Mouse (Mus musculus) c-Kit-positive CD71-positive TER-119-negative erythroid progenitor cells, embryonic 14.5 days (primary cell): ENCODE measurements at regions not wholly inside any gene's neighbourhood (a gene's known extent, or its start where the extent isn't known, plus 50 kb on each side); places are given as distances from the start of the nearest gene placed in this dataset.

Experiments
- DNase-seq: peaks from one replicate; pipeline ENCODE4 v3.0.0-alpha.2; 2013; ENCODE audit warnings: low read depth

DNA sequence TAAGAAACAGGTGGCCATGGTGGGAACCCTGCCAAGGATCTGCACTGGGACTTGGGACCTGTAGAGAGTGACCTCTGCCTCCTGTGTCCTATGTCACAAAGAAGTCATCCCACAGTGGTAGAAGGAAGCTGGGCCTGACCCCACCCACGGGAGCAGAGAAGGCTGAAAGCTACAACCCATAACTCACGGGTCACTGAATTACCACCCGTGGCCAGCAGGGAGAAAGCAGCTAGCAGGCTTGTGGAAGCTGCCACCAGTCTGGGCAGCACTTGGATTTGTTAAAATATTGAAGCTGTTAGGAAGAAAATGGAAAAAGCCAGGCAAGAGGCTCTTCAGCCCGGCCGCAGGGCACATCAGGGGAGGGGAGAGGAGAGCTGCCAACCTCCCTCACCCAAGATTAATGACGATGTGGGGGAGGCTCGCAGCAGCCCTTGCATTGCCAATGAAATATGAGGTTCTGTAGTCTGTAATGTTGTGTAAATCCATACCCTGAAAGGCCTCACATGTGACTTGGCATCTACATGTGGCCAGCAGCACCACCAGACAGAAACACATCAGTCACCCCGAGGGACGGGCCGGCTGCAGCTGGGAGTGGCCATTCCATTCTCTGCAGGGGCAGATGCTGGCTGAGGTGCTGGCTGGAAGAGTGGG lies 94.5 kb downstream of the Olfm1 start:
- no peak for DNase-seq

DNA sequence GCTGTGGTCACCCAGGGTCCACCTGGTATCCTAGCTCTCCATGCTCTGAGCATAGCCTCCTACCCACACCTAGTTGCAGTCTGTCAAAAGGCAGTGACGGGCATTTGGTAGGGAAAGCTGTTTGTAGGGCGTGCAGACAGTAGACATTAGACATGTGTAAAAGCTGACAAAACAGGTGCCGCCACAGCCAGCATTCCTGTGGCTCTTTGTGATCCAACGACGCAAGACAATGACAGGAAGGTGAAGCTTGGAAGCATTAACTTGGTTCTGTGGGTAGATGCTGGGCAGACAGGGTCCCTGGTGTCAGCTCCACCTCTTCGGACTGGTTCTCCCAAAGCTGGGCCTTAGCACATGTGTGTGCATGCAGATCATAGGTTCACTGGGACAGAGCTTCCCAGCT lies 96.5 kb downstream of the Olfm1 start:
- no peak for DNase-seq

DNA sequence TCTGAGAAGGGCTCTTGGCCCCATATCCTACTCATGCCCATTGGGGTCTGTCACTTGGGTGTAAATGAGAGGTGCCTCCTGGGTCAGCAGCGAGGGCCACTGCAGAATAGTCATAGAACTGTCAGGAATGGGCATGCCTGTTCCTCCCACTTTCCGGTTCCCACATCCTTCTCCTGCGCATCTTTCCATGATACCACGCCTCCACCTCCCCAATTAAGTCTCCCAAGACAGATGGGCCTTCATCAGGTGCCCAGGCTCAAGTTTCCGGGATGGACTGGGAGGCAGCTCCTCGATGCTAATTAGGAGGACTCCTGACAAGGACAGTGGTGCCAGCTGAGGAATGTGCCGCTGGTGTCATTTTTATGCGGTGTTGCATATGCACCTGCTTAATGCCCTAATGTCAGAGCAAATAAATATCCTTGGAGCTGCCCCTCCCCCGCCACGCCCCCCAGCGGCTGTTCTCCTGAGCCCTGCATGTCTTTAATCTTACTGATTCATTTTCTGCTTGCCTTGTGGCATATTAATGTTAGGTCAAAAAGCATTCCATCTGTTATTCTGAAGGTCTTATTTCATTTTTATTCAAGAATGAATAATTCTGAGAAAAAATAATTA lies 97.2 kb downstream of the Olfm1 start:
- no peak for DNase-seq

DNA sequence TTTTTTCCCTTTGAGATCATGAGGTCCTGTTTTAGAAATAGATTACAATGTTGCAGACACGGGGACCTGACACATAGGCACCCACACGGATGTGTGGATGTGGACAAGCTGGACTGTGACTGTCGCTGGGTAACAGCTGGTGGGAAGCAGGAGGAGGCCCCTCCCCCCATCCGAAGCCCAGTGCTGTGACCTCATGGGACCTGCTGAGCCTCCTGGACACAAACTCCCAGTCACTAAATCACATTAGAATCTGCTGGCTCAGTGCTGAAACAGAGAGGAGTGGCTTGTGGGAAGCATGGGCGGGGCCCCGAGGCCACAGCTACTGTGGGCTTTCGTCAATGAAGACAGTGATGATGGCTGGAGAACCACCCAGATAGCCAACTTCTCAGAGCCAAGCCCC lies 101.7 kb downstream of the Olfm1 start:
- no peak for DNase-seq

DNA sequence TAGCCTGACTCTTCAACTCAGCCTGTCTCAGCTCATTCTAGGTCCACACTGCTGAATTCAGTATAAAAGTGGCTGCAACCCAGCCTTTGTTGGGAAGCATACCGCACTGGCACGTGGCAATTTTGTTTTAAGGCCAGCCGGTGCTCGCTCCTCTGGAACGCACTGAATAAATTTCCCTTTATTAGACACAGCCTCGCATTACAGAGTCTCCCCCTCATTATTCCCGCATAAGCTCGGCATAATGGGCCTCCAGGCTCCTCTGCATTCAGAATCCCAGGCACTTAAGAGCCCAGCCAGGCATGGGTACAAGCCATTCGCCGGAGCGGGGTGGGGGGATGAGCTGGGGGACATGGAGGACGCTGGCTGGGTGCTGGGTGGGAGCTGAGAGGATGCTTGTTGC lies 103.4 kb downstream of the Olfm1 start:
- no peak for DNase-seq

DNA sequence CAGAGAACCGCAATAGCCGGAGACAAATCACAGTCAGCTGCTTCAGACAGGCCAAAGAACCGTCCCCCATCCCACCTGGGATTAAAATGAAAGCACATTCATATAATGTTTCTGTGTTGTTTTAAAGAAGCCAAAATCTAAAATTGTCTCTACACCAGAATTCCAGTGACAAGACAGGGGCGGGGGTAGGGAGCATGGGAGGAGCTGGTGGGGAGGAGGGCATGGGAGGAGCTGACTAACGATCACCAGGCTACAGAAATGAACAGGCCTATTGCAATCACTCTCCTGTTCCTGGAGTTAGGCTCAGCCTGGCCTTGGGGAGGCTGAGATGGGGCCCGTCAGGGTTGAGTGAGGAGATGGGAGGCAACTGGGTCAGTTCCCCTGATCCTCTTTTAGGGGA lies 105.9 kb downstream of the Olfm1 start:
- no peak for DNase-seq

DNA sequence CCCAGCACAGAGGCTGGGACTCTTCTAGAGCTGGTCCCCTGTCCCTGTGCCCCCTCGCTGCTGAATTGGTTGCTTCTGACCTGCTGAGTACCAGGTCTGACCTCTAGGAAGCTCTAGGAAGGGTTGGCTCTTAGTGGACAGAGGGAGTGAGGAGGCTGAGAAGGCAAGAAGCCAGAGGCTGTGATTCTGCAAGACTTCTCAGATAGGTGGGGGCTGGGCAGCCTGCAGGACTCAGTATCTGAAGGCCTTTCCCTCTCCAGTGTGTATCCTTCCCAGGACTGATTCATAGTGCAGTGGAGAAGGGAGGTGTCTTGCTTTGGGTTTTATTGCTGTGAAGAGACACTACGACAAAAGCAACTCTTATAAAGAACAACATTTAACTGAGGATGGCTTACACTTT lies 106.6 kb downstream of the Olfm1 start:
- DNase-seq: no peak

DNA sequence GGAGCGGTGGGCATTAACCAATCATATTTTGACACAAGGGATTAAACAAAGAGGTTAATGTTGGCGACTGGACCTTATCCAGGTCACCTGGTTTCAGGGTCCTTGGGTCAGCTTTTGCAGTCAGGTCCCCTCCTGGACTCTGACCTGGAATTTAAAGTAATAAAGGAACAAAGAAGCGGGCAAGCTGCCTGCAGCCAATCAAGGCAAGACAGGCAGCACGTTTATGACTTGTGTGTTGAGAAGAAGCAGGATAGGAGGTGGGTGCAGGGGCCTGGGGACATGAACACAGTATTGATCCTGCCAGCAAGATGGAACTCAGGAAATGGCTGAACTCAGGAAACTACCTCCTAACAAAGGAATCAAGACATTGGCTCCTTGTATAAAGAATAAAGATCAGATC lies 108.5 kb downstream of the Olfm1 start:
- no peak for DNase-seq

DNA sequence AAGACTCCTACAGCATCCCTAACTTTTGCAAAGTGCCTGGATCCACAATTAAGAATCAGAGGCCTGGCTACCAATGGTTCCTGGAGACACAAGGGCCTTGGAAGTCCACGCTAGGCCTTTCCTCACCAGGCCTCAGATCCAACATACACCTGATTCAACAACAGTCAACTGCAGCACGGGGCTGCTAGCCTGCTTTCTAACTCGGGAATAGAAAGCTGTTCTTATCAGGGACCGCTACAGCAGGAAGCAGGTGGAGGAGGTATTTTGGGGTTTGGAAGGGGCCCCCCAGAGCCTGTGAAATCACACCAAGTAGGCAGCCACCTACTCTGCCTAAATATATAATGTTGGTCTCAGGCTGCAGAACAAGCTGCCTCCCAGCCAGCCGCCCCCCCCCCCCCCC lies 111.1 kb downstream of the Olfm1 start:
- no peak for DNase-seq

DNA sequence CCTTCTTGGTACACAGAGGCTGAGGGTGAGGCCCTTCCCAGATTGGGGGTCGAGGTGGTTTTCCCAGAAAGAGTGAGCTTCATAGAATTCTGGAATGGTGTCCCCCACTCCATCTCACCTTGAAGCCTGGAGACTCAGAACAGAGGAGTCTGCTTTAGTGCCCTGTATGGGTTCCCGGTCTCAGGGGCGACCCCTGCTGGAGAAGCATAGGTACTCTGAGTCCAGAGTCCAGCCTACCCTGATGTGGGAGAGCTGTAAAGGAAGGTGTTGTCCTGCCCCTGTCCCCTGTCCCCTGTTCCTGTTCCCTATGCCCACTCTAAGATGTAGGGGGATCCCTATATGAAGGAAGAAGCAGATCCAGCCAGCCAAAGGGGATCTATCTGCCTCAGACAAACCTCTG lies 111.9 kb downstream of the Olfm1 start:
- DNase-seq: peak; percentile 16

DNA sequence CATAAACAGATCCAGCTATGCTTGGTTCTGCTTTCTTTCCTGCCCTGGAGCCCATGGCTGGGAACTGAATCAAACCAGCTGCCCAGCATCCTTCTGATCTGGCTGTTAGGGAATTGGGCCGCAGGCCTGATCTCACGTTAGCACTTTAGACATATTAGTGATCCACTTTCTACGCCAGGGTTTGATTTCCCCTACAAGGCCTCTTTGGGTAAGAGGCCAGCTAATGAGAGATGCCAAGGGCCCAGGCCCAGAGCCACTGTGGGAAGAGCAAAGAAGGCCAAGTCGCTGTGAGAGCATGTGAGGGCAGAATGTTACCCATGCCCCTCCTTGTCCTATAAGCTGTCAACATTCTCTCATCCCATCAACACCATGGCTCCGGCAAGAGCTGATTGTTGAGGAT lies 116.3 kb downstream of the Olfm1 start:
- DNase-seq: no peak

DNA sequence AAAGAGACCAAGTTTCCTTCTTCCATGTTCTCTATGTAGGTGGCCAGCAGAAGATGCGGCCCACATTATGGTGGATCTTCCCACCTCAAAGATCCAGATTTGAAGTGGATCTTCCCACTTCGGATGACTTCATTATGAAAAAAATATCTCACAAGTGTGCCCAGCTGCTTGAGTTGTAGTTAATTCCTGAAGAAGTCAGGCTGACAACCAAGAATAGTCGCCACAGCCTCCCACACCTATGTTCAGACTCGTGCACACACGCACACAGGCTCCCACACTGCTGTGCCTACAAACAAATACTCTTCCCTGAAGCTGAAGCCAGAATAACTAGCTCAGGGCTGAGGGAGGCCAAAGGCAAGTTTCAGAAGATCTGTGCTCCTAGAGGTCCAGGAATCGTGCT lies 119.4 kb downstream of the Olfm1 start:
- no peak for DNase-seq

DNA sequence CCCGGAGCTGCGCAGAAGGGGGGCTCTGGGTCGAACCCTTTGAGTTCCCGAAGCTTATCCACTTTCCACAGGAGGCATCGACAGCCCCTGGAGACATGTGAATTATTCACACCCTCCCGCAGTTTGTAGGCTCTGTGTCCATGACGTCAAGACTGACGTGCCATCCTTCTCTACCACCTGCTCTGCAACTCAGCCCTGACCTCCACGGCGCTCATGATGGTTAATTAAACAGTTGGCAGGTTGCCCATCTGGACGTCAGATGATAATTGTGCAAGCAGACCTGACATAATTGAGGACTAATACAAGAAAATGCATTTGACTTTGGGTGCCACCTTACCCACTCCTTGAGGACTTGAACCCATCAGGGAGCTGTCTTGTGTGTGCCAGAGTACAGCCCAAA lies 121.1 kb upstream of the Ppp1r26 start:
- DNase-seq: no peak

DNA sequence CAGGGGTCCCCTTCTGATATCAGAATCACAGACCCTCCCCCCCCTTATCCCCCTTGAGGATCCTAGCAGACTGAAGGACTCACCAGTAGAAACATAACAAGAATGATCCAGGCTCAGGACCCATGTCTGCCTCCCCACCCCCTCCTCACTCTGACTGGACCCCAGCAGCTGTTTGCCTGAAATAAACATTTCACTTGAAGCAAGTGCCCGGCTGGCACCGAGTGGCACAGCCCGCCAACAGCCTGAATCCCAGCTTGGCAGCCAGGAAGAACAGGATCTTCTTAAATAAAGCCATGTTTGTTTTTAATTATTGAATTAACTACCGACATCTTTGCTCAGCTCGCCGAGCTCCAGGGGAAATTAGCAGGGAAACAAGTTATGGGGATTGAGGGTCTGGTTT lies 120.5 kb upstream of the Ppp1r26 start:
- no peak for DNase-seq

DNA sequence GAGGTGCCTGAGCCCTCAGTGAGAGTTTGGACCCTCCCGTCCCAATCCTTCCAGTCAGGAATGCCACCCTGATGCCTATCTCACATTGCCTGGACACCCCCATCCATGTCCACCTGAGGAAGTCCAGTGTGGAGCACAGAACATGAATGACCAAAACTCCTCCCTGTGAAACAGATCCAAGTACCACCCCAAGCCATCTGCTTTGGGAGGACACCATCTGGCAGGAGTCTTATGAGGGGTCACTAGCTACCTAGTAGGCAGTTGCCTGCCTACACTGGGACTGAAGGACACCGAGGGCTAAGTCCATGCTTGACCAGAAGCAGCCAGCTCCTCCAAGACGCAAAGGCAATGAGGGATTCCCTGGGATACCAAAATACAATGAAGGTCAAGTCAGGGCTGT lies 119.9 kb upstream of the Ppp1r26 start:
- no peak for DNase-seq

DNA sequence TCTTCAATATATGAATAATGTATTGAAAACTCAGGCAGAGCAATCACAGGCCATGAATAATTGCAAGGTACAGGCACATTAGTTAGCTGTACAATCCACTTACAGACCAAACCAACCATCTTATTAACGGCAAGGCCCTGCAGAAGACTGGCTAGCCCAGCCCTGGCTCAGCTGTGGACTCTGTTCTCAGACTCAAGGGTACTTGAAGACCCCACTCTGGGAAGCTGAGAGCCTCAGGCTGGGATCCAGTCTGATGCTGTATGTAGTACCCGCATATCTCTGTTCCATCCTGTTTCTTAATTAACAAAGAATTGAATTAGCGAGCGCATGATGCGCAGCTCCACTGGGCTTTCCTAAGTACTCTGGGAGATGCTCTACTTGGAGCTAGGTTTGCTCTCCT lies 117.5 kb upstream of the Ppp1r26 start:
- no peak for DNase-seq

DNA sequence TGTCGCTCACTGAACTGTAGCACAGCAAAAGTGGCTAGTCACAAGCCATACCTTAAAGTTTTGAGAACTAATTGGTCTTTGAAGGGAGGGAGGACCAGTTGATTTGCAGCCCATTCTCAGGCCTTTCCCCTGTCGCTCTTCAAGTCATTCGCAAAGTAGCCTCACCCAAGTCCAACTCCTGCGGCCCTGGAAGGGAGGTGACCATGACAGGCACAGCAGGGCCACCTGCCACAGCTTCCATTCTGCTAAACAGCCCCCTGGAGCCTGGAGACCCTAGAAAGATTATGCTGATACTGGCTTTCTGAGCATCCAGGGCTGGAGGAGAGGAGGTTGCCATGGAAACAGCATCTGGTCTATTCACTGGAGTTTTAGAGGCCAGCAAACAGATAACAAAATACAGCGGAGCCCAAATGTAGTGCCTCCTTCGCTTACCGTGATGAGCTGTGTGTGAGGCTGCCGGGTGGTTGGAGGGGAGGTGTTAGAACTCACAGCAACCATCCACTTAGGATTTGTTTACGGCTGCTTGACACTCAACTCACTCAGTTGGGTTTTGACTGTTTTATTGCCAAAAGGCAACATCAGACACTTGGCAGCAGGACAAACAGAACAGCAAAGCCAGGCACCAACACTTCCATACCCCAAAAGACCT lies 111.3 kb upstream of the Ppp1r26 start:
- no peak for DNase-seq

DNA sequence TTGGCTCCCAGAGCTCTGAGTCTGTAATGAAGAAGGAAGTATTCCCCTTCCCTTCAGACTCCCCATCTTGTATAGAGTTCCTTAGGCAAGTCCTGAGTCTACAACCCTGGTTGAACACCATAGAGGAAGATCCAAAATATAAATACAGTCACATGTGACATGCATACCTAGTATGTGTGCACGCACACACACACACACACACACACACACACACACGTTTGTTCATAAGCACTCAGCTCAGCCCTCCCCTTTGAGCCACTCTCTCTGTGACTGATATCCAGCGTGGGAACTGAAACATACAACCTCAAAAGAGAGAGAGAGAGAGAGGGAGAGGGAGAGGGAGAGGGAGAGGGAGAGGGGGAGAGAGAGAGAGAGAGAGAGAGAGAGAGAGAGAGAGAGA lies 110.8 kb upstream of the Ppp1r26 start:
- DNase-seq: no peak

DNA sequence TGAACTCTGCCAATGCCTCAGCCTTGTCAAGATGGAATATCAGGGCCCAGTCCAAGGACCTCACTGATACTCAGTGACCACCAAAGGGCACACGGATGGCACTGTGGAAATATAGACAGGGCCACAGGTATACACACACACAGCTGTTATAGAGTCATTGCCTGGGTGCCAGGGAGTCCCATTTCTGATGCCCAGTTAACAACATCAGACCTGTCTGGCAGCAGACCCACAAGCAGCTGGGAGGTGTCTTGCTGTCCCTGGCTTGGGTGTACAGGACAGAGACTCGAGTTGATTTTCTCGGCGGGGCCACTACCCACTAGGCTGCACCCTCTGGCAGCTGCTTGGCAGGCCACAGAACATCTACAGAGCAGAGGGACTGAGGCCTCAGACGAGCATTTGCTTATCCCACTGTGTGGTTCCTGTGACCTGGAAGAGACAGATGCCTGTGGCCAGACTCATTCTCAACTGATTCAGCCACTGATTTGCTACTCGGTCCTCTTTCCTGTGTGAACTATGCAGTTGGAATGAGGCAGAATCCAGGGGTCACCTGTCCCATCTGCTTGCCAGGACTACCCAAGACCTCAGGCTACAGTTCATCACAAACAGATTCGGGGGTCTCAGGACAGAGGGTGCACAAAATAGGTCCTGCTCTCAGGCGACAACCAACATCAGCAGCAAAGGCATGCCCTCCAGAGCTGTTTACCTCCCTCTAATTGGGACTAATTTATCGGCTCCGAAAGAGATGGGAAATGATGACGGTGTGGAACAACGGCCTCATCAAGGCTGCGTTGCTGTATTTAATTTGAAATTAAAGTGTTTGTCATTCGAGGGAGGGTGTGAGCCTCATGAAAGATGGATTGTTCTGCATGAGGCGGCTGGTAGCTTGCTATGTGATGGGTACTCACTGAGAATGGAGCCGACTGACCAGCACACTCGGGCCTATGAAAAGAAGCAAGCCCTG lies 110.0 kb upstream of the Ppp1r26 start:
- DNase-seq: no peak

DNA sequence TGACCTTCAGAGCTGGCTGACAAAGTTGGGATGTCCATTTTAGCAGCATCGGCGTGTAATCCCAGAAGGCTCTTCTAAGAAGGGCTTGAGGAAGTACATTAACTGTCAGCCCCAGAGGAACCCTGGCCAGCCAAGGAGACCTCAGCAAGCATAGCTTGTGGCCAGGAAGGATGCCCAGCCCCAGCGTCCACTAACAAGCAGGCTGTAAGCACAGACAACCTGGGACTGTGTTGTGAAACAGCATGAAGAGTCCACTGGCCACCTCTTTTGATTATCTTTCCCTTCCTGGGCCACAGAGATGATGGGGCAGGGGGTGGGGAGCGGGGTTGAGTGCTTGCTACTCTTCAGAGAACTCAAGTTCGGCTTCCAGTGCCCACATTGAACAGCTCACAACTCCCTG lies 109.0 kb upstream of the Ppp1r26 start:
- DNase-seq: no peak

DNA sequence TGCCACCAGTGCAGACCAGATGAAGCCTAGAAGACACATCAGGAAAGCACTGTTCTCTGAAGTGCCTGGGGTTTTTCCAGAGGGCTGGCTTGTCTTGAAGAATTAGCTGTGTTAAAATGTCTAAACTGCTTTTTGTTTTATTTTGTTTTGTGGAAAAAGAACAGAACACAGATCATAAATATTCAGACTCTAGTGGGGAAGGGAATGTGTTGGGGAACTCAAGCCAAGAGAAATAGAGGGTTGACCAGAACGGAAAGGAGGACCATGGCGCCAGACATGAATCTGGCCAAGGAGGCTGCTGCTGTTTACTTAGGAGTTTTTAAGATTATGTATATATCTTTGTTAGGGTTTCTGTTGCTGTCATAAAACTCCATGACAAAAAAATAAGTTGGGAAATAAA lies 105.3 kb upstream of the Ppp1r26 start:
- no peak for DNase-seq

DNA sequence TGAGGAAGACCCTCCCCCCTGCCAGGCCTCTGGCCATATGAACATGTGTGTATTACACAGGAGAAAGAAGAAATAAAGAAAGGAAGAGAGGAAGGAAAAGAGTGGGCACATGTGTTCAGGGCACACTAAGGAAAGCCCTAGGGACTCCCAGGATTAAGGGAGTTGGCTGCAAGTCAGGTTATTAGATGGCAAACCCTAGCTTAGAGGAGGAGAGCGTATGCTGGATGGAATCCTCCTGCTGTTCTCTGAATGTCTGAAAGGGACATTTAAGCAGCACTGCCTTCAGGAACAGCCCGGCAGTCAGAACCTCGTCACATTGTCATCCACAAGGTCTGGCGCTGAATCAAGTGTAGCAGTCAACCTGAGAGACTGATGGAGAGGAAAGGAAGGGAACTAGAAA lies 98.1 kb upstream of the Ppp1r26 start:
- no peak for DNase-seq

DNA sequence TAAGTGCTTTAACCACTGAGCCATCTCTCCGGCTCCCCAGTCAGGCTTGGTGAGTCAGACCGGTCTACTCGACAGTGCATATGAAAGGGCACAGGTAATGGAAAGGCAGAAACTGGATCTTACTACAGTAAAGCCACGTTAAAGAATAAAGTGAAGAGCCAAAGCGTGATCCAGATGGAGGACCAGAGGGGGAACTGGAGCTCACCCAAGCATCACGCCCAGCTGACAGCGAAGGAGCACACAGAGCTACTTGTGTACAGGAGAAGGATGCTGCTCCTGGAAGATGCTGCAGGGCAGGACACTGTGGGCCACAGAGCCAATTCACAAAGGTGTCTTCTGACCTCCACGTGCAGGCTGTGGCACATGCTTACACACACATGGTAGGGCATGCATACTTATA lies 96.7 kb upstream of the Ppp1r26 start:
- no peak for DNase-seq
